Mouse (Mus musculus) liver (tissue): ENCODE measurements around the gene Olfr1015.

Source experiments
- DNase-seq: peaks from one replicate; pipeline ENCODE4 v3.0.0-alpha.2; 2020; ENCODE audit warnings: mixed read lengths

Olfr1015 gene

DNA sequence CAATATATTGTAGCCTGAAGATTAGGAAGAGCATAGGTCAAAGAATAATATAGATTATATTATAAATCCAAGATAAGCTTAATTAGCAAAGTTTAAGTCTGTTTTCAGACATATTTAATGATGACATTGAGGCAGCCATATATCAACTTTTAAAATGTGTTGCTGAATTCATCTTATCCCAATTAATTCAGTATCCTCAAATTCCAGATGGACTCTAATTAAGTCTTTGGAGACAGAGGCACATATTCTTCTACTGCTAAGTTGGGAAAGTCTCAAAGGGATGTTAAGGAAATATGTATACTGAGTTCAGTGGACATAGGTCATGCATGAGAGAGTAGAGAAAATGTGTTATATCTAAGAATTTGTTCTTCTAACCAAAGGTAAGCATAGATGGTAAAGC, at the start of gene Olfr1015:
Gene Olfr1015 (plus strand): TSS at position 301 of the 400 bp plus-strand sequence.
- DNase-seq, result no peak

DNA sequence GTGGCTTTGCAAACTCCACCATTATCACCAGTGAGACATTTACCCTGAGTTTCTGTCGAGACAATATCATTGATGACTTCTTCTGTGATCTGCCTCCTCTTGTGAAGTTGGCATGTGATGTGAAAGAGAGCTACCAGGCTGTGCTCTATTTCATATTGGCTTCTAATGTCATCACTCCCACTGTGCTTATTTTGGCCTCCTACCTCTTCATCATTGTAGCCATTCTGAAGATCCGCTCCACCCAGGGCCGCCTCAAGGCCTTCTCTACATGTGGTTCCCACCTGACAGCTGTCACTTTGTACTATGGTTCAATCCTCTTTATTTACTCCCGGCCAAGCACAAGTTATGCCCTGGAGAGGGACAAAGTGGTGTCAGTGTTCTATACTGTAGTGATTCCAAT, 28.0 kb upstream of the Olfr1015 start:
- no peak for DNase-seq

DNA sequence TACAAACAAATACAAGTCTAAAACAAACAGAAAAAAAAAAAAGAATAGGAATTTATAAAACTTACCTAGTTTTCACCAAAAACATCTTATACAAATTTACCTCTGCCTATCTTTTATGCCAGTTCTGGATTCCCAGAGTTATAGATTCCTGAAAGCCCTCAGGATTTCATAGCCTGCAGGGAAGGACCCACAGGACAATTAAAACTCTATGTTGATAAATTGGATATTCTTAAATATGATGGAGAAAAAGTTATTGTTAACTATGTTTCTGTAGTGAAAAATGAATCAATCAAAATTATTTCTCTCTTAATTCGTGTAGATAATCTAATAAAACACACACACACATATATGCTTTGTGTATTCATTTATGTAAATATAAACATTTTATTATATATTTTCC, 19.2 kb upstream of the Olfr1015 start, which contains the start of gene Olfr1012:
Gene Olfr1012 (minus strand): TSS at position 101 of the 400 bp plus-strand sequence.
- DNase-seq, result no peak

DNA sequence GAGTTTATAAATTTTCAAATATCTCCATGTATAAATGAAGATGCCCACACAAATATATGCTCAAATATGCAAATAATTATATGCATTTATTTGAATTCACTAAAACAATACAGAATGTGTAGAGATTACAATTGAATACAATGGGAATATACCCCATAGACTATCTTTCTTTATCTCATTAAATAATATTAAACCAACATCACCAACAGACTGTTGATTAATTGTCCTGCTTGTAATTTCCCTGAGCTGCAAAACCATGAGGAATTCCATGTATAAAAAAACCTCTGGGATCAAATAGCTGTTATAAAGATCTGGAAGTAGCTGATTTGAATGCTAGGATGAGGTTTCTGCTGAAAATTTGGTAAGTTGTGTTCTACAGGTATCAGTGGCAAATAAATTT, 15.0 kb upstream of the Olfr1015 start, which contains the start of gene Olfr1013:
Gene Olfr1013 (plus strand): TSS at position 301 of the 400 bp plus-strand sequence.
- DNase-seq, result no peak

DNA sequence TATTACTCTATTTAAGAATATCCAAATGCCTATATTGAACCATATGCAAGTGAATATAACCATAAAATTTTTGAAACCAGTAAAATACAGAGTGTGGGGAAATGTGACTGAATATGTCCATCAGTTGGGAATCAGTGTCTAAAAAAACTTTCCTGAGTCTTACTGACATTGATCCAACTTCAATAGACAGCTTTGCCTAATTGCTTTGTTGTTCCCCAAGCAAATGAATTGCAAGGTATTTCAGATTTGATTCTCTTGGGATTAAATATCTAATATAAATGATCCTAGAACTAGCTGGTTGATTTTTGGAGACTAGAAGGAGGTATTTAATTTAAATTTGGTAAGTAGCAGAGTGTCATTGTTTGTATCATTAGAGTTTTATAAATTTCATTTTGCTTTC, 9.4 kb upstream of the Olfr1015 start, which contains the start of gene Olfr1014:
Gene Olfr1014 (plus strand): TSS at position 301 of the 400 bp plus-strand sequence.
- DNase-seq, result no peak

DNA sequence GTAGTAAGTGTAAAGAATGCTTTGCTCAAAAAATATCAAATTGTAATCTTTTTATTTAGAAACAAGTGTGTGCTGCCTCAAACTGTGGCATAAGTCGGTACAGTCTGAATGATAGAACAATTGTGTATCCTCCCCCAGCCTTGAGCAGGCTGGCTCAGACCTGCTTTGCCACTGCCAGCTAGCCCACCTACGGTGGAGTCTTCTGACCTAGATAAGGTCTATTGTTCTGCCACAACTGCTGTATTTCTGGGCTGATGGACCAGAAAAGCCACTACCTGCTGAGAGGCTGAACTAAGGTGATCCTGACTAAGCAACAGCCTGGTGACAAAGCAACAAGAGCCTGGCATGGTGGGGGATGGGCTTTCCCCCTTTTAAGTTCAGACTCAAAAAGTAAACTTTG, 10.5 kb downstream of the Olfr1015 start:
- no peak for DNase-seq

DNA sequence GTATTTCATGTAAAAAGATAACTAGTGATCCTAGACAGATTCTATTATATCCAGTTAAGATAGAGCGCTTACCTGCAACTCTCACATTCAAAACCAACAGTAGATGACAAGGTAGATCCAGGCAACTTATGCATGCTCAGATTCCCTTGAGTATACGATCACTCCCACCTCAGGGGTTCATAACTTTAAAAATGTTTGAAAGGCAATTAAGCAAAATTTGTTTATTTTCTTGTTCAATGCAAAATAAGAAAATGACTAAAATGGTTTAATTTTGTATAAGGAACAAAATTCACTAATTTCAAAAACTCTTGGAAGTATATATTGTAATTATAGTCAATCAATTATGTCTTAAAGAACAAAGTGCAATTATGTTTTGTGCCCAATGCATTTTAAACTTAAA, 20.6 kb downstream of the Olfr1015 start, which contains the start of gene Olfr1016:
Gene Olfr1016 (minus strand): TSS at position 101 of the 400 bp plus-strand sequence.
- DNase-seq, result no peak

DNA sequence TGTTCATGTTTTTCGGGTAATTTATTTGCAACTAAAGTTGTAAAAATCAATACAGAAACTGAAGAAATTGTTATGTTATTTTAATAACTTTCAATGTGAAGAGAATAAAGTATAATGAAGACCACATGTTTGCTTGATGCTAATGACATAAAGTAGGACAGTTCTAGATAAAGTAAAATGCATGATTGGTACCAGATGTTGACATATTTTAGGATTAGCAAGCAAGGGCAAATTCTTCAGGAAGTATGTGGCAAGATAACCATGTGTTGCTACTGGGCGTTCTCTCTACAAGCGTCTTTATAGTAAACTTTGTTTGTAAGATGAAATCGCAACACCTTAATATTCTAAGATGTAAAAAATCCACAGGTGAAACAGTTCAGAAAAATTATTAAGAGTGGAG, 22.7 kb downstream of the Olfr1015 start:
- DNase-seq, result no peak

DNA sequence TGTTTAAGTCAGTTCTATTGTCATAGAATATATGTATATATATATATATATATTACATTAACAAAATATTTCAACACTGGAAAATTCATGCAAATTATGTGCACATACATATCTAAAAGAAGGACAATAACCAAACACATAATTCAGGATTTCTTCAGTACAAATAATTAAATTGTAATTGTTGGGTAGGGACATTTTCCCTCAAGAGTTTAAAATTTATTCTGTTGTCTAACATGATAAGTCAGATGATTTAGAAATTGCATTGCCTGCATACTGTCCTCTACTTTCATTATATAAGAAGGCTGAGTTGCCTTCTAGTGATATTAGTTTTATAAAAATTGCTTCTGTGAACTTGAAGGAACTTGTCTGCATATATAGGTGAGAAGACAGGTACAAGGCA, 36.4 kb downstream of the Olfr1015 start, which contains the start of gene Olfr1018:
Gene Olfr1018 (plus strand): TSS at position 301 of the 400 bp plus-strand sequence.
- no peak for DNase-seq
